Mouse (Mus musculus): ENCODE results near the gene 2610528A11Rik. TPM values are rescaled to one million over a fixed set of nuclear protein-coding genes. Genes with fewer than 3 reads are reported as not detected.

The 2610528A11Rik gene
- 27.6 TPM for polyA plus RNA-seq (2014; fragmentation: Illumina TruSeq; extraction: RNeasy Lipid Tissue Mini Kit (QIAGEN cat#74804); ENCODE audit: low read depth, low replicate concordance)

GRCm38 (mm10) chr14:37113922-37114321 is at the start of gene 2610528A11Rik:
TSS of gene 2610528A11Rik (minus strand) at chr14:37114022.

GRCm38 (mm10) chr14:37135127-37135593 is 21.3 kb upstream of the 2610528A11Rik start, which contains the start of gene Ghitm:
TSS of gene Ghitm (minus strand) at chr14:37135272.

GRCm38 (mm10) chr14:37097956-37098530 is 15.8 kb downstream of the 2610528A11Rik start, which contains the start of gene Cdhr1:
TSS of gene Cdhr1 (minus strand) at chr14:37098347.

GRCm38 (mm10) chr14:37067629-37068028 is 46.2 kb downstream of the 2610528A11Rik start, which contains the start of gene Lrit2:
TSS of gene Lrit2 (plus strand) at chr14:37067929.

Other genes with a start within 250 kb of the 2610528A11Rik start
- 300 TPM for gene Ccser2, start 145.2 kb downstream of the 2610528A11Rik start, polyA plus RNA-seq (2014; fragmentation: Illumina TruSeq; extraction: RNeasy Lipid Tissue Mini Kit (QIAGEN cat#74804); ENCODE audit: low read depth, low replicate concordance)
- gene Rgr, start 65.1 kb downstream of the 2610528A11Rik start, polyA plus RNA-seq (2014; fragmentation: Illumina TruSeq; extraction: RNeasy Lipid Tissue Mini Kit (QIAGEN cat#74804); ENCODE audit: low read depth, low replicate concordance): not detected
- gene Lrit1, start 59.2 kb downstream of the 2610528A11Rik start, polyA plus RNA-seq (2014; fragmentation: Illumina TruSeq; extraction: RNeasy Lipid Tissue Mini Kit (QIAGEN cat#74804); ENCODE audit: low read depth, low replicate concordance): 0.07 TPM
- gene Lrit2, start 46.1 kb downstream of the 2610528A11Rik start, polyA plus RNA-seq (2014; fragmentation: Illumina TruSeq; extraction: RNeasy Lipid Tissue Mini Kit (QIAGEN cat#74804); ENCODE audit: low read depth, low replicate concordance): not detected
- gene Cdhr1, start 15.7 kb downstream of the 2610528A11Rik start, polyA plus RNA-seq (2014; fragmentation: Illumina TruSeq; extraction: RNeasy Lipid Tissue Mini Kit (QIAGEN cat#74804); ENCODE audit: low read depth, low replicate concordance): 0.42 TPM
- 382 TPM for gene Ghitm, start 21.2 kb upstream of the 2610528A11Rik start, polyA plus RNA-seq (2014; fragmentation: Illumina TruSeq; extraction: RNeasy Lipid Tissue Mini Kit (QIAGEN cat#74804); ENCODE audit: low read depth, low replicate concordance)

Data from testis, adult 10 weeks (tissue).